Mouse (Mus musculus): Measurements from ENCODE around the gene Inpp5k. TPM values are rescaled to one million over a fixed set of nuclear protein-coding genes. Genes with fewer than 3 reads are reported as not detected.
"Not testable (repeated sequence)": the region's sequence is repeated elsewhere in the genome, so short reads cannot be mapped to it uniquely, and the experiment has no call there.

Gene Inpp5k
- total and polyA plus RNA-seq, 2 experiments from 2014 or later: 29.2 to 64.6 TPM

DNA sequence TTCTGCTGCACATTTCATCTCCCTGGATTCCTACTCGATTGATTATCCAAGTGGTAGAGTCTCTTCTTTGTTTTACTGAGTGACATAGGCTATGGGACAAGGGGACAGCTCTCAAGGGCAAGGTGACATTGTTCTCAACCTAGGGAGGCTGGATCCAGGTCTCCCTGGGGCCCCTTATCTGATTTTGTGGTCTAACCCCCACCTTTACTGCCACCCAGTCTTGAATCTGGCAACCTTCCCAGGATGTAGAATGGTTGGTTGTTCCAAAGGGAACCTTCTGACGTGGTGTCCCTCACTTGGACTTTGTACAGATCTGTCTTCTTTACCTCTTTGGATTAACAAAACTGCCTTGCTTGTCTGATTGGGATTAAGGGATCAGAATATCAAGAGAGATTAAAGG lies 35.4 kb upstream of the Inpp5k start:
- no peaks in the 10 kb centered on the region for H3K27me3 ChIP-seq (ENCODE audit: control insufficient read depth, insufficient read depth, low read length)
- H3K4me2 ChIP-seq (ENCODE audit: low read depth, low read length): no peak overlapping the region
- no peak for TF ChIP-seq CTCF (IDR thresholded peaks at IDR 0.05; ENCODE audit: low read depth)
- TF ChIP-seq EP300 (IDR thresholded peaks at IDR 0.05; ENCODE audit: low read depth): no peak
- no peak overlapping the region for H3K9ac ChIP-seq (replicated peaks; ENCODE audit: low read depth, low read length)
- H3K4me1 ChIP-seq (ENCODE audit: control insufficient read depth, insufficient read depth): peaks cover 11% of the 10 kb centered on the region
- no peak overlapping the region for H3K4me3 ChIP-seq (ENCODE audit: low read depth, low read length)
- peaks cover 58% of the 10 kb centered on the region for H3K36me3 ChIP-seq (replicated peaks; ENCODE audit: control insufficient read depth, insufficient read depth, low read length)
- no peak for DNase-seq (ENCODE audit: low spot score)
- 0 out of 2 replicates have a peak, but pooled peaks have one; percentile 7 for ATAC-seq (ENCODE audit: insufficient read depth, low read depth)
- WGBS: 55% methylated on average over 2 of the region's 2 CpGs
- H3K27ac ChIP-seq (ENCODE audit: low read depth): 0 out of 2 replicates have a peak overlapping the region, but pooled peaks have one; percentile 16
- H3K9me3 ChIP-seq (replicated peaks; ENCODE audit: control insufficient read depth, low read length): no peaks in the 10 kb centered on the region

GRCm38 (mm10) chr11:75595816-75596215 lies 35.0 kb upstream of the Inpp5k start:
- no peak overlapping the region for H3K4me3 ChIP-seq (ENCODE audit: low read depth, low read length)
- no peak overlapping the region for H3K4me2 ChIP-seq (ENCODE audit: low read depth, low read length)
- no peaks in the 10 kb centered on the region for H3K27me3 ChIP-seq (ENCODE audit: control insufficient read depth, insufficient read depth, low read length)
- H3K9me3 ChIP-seq (replicated peaks; ENCODE audit: control insufficient read depth, low read length): no peaks in the 10 kb centered on the region
- H3K9ac ChIP-seq (replicated peaks; ENCODE audit: low read depth, low read length): no peak overlapping the region
- H3K36me3 ChIP-seq (replicated peaks; ENCODE audit: control insufficient read depth, insufficient read depth, low read length): peaks cover 62% of the 10 kb centered on the region
- 0 out of 2 replicates have a peak overlapping the region, but pooled peaks have one; percentile 16 for H3K27ac ChIP-seq (ENCODE audit: low read depth)
- peaks cover 11% of the 10 kb centered on the region for H3K4me1 ChIP-seq (ENCODE audit: control insufficient read depth, insufficient read depth)
- TF ChIP-seq EP300 (IDR thresholded peaks at IDR 0.05; ENCODE audit: low read depth): no peak
- no peak for TF ChIP-seq CTCF (IDR thresholded peaks at IDR 0.05; ENCODE audit: low read depth)
- ATAC-seq (ENCODE audit: insufficient read depth, low read depth) (no peak), DNase-seq (ENCODE audit: low spot score) (no peak)
- WGBS: 72% methylated on average over 7 of the region's 7 CpGs

- H3K36me3 ChIP-seq (replicated peaks; ENCODE audit: control insufficient read depth, insufficient read depth, low read length): peaks cover 72% of the 10 kb centered on the region
- 38% methylated on average over 3 of the region's 3 CpGs for WGBS
- H3K9me3 ChIP-seq (replicated peaks; ENCODE audit: control insufficient read depth, low read length): no peaks in the 10 kb centered on the region
- no peak overlapping the region for H3K4me3 ChIP-seq (ENCODE audit: low read depth, low read length)
- no peak overlapping the region for H3K9ac ChIP-seq (replicated peaks; ENCODE audit: low read depth, low read length)
- TF ChIP-seq CTCF (IDR thresholded peaks at IDR 0.05; ENCODE audit: low read depth): no peak
- TF ChIP-seq EP300 (IDR thresholded peaks at IDR 0.05; ENCODE audit: low read depth): no peak
- no peak for DNase-seq (ENCODE audit: low spot score)
- H3K27me3 ChIP-seq (ENCODE audit: control insufficient read depth, insufficient read depth, low read length): no peaks in the 10 kb centered on the region
- ATAC-seq (ENCODE audit: insufficient read depth, low read depth): peak; percentile 34
- no peak overlapping the region for H3K4me2 ChIP-seq (ENCODE audit: low read depth, low read length)
- 0 out of 2 replicates have a peak overlapping the region, but pooled peaks have one; percentile 4 for H3K27ac ChIP-seq (ENCODE audit: low read depth)
- H3K4me1 ChIP-seq (ENCODE audit: control insufficient read depth, insufficient read depth): peaks cover 11% of the 10 kb centered on the region
These were observed 34.0 kb upstream of the Inpp5k start for GRCm38 (mm10) chr11:75596726-75597255.

DNA sequence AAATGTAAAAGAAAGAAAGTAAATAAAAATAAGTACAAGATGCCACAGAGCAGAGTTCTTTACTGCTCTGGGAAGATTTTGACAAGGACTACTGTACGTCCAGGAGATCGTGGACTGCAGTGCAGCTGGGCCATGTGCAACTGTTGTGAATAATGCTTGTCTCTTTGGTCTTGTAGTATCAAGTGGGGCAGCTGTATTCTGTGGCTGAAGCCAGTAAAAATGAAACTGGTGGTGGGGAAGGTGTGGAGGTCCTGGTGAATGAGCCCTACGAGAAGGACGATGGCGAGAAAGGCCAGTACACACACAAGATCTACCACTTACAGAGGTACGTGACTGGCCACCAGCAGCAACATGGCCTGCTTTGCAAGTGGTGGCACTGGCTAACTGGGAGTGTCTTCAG lies 32.8 kb upstream of the Inpp5k start:
- DNase-seq (ENCODE audit: low spot score) (no peak), ATAC-seq (ENCODE audit: insufficient read depth, low read depth) (no peak)
- peaks cover 11% of the 10 kb centered on the region for H3K4me1 ChIP-seq (ENCODE audit: control insufficient read depth, insufficient read depth)
- peaks cover 74% of the 10 kb centered on the region for H3K36me3 ChIP-seq (replicated peaks; ENCODE audit: control insufficient read depth, insufficient read depth, low read length)
- no peak overlapping the region for H3K4me2 ChIP-seq (ENCODE audit: low read depth, low read length)
- WGBS: 86% methylated on average over 6 of the region's 6 CpGs
- TF ChIP-seq EP300 (IDR thresholded peaks at IDR 0.05; ENCODE audit: low read depth) (no peak), CTCF (IDR thresholded peaks at IDR 0.05; ENCODE audit: low read depth) (no peak)
- H3K9me3 ChIP-seq (replicated peaks; ENCODE audit: control insufficient read depth, low read length): no peaks in the 10 kb centered on the region
- 0 out of 2 replicates have a peak overlapping the region, but pooled peaks have one; percentile 14 for H3K27ac ChIP-seq (ENCODE audit: low read depth)
- no peaks in the 10 kb centered on the region for H3K27me3 ChIP-seq (ENCODE audit: control insufficient read depth, insufficient read depth, low read length)
- H3K4me3 ChIP-seq (ENCODE audit: low read depth, low read length): no peak overlapping the region
- H3K9ac ChIP-seq (replicated peaks; ENCODE audit: low read depth, low read length): no peak overlapping the region

- H3K9ac ChIP-seq (replicated peaks; ENCODE audit: low read depth, low read length); H3K4me3 ChIP-seq (ENCODE audit: low read depth, low read length); ATAC-seq (ENCODE audit: insufficient read depth, low read depth); H3K27me3 ChIP-seq (ENCODE audit: control insufficient read depth, insufficient read depth, low read length); DNase-seq (ENCODE audit: low spot score); H3K27ac ChIP-seq (ENCODE audit: low read depth); H3K4me2 ChIP-seq (ENCODE audit: low read depth, low read length); H3K9me3 ChIP-seq (replicated peaks; ENCODE audit: control insufficient read depth, low read length): not testable (repeated sequence)
- Histone ChIP-seq H3K4me1 (ENCODE audit: control insufficient read depth, insufficient read depth) (peaks cover 11% of the 10 kb centered on the region), H3K36me3 (replicated peaks; ENCODE audit: control insufficient read depth, insufficient read depth, low read length) (peaks cover 72% of the 10 kb centered on the region)
- 94% methylated on average over 16 of the region's 17 CpGs for WGBS
These were observed 31.0 kb upstream of the Inpp5k start for GRCm38 (mm10) chr11:75599802-75600201.

DNA sequence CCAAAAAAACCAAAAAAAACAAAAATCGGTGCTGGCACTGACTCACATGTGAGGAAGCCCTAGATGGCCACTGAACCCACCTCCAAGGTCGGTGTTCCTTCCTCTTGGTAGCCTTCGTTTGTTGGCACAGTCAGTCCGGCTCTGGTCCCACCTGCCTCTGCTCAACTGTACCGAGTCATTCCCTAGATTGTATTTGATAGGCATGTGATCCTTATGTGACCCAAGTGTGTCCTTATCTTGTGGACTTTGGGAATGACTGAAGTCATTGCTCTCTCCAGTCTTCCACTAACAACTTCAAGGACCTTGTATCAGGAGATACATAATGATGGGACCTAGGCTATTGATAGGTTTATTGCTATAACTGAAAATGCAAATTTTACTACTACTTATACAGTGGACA lies 26.0 kb upstream of the Inpp5k start:
- TF ChIP-seq CTCF (IDR thresholded peaks at IDR 0.05; ENCODE audit: low read depth) (no peak), EP300 (IDR thresholded peaks at IDR 0.05; ENCODE audit: low read depth) (no peak)
- DNase-seq (ENCODE audit: low spot score): no peak

More for the DNA sequence above, 26.0 kb upstream of the Inpp5k start:
- 71% methylated on average over 5 of the region's 5 CpGs for WGBS
- no peak overlapping the region for H3K9ac ChIP-seq (replicated peaks; ENCODE audit: low read depth, low read length)
- H3K27ac ChIP-seq (ENCODE audit: low read depth): no peak overlapping the region
- no peak overlapping the region for H3K4me3 ChIP-seq (ENCODE audit: low read depth, low read length)
- H3K9me3 ChIP-seq (replicated peaks; ENCODE audit: control insufficient read depth, low read length): no peaks in the 10 kb centered on the region
- no peak overlapping the region for H3K4me2 ChIP-seq (ENCODE audit: low read depth, low read length)
- H3K27me3 ChIP-seq (ENCODE audit: control insufficient read depth, insufficient read depth, low read length): no peaks in the 10 kb centered on the region
- peaks cover 71% of the 10 kb centered on the region for H3K36me3 ChIP-seq (replicated peaks; ENCODE audit: control insufficient read depth, insufficient read depth, low read length)
- no peaks in the 10 kb centered on the region for H3K4me1 ChIP-seq (ENCODE audit: control insufficient read depth, insufficient read depth)
- no peak for ATAC-seq (ENCODE audit: insufficient read depth, low read depth)

Data from heart, postnatal 0 days (tissue).